Mouse (Mus musculus): Measurements from ENCODE around the gene Uhrf1. TPM values are rescaled to one million over a fixed set of nuclear protein-coding genes. Genes with fewer than 3 reads are reported as not detected.

Uhrf1 gene
- polyA plus RNA-seq, 1 experiment from 2014 or later, result 128 TPM

DNA sequence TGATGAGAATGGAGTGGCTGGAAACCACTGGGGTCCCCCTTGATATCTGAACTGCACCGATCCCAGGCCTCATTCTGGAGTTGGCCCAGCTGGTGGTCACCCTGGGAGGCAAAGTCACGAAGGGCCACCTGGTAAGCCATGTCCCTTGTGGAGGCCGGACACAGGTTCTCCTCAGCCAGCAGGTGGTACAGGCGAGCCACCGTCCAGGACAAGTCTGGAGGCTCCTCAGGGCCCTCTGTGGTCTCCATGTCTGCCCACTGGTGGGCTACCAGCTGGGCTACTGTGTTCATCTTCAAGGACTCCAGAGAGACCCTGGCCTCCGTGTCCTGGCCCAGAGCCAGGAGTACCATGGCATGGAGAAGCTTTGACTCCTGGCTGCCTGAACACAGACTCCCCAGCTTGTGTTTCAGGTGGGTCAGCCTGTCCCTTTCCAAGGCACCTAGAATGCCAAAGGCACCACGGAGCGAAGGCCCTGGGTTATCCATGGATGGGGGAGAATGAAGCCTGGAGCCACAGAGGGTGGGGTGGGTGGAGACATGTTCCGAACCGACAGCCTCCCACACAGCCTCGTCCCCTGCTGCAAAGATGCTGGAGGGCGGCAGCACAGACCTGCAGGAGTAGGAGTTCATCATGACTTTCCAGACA lies 31.4 kb upstream of the Uhrf1 start:
- no peak for ATAC-seq (ENCODE audit: insufficient read depth, low FRiP score, low TSS enrichment)

DNA sequence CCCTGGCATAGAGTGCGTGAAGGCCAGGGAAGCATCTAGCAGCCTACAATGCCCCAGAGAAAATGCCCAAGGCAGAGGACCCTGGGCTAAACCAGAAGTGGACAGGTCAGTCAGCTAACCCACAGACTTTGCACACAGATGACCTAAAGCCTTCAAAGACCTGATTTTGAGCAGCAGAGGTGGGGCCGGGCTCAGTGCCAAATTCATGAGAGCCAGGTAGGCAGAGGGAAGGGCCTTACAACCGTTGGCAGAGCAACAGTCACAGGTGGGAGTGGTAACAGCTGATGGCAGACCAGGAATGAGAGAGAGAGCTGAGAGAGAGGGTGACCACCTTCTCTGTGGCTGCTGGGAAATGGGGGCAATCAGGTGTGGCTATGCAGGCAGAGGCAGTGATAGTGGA lies 30.5 kb upstream of the Uhrf1 start:
- Histone ChIP-seq H3K4me1 (ENCODE audit: control insufficient read depth, insufficient read depth, low read length) (0 out of 2 replicates have a peak, but pooled peaks cover 3% of the 10 kb centered on the region), H3K36me3 (ENCODE audit: control insufficient read depth, insufficient read depth, low read length) (no peaks in the 10 kb centered on the region), H3K27ac (ENCODE audit: low read depth, low read length) (no peak overlapping the region), H3K9ac (ENCODE audit: low read length) (no peak overlapping the region), H3K27me3 (ENCODE audit: control insufficient read depth, insufficient read depth, low read length) (no peaks in the 10 kb centered on the region), H3K4me2 (ENCODE audit: low read depth) (no peak overlapping the region), H3K4me3 (ENCODE audit: low read depth, low read length) (no peak overlapping the region), H3K9me3 (ENCODE audit: control insufficient read depth, low read length) (no peaks in the 10 kb centered on the region)
- DNase-seq (ENCODE audit: low spot score) (no peak), ATAC-seq (ENCODE audit: insufficient read depth, low FRiP score, low TSS enrichment) (no peak)
- 76% methylated on average over 3 of the region's 3 CpGs for WGBS

More for the DNA sequence above, 31.4 kb upstream of the Uhrf1 start:
- Histone ChIP-seq H3K27ac (ENCODE audit: low read depth, low read length) (no peak overlapping the region), H3K9me3 (ENCODE audit: control insufficient read depth, low read length) (no peaks in the 10 kb centered on the region), H3K27me3 (ENCODE audit: control insufficient read depth, insufficient read depth, low read length) (no peaks in the 10 kb centered on the region), H3K36me3 (ENCODE audit: control insufficient read depth, insufficient read depth, low read length) (no peaks in the 10 kb centered on the region), H3K9ac (ENCODE audit: low read length) (no peak overlapping the region), H3K4me3 (ENCODE audit: low read depth, low read length) (no peak overlapping the region), H3K4me1 (ENCODE audit: control insufficient read depth, insufficient read depth, low read length) (no peaks in the 10 kb centered on the region), H3K4me2 (ENCODE audit: low read depth) (no peak overlapping the region)
- 88% methylated on average over 12 of the region's 12 CpGs for WGBS
- no peak for DNase-seq (ENCODE audit: low spot score)

DNA sequence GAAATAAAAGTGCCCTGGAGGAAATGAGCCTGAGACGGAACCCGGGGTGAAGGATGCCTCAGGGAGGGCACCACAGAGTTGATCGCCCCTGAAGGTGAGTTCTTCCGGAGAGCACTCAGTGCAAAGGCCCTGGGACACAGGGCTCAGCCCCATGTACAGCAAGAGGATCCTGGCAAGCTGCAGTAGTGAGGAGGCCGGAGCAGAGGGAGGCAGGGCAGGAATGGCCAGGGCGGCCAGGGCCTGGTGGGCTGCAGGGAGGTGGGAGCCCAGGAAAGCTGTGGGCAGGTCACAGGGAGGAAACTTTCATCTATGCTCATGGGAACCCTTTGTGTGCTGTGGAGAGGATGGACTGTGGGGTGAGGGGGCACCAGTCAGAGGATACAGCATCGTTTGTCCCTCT lies 29.6 kb upstream of the Uhrf1 start:
- Histone ChIP-seq H3K4me1 (ENCODE audit: control insufficient read depth, insufficient read depth, low read length) (0 out of 2 replicates have a peak, but pooled peaks cover 3% of the 10 kb centered on the region), H3K9ac (ENCODE audit: low read length) (no peak overlapping the region), H3K4me3 (ENCODE audit: low read depth, low read length) (no peak overlapping the region), H3K27ac (ENCODE audit: low read depth, low read length) (no peak overlapping the region), H3K4me2 (ENCODE audit: low read depth) (no peak overlapping the region), H3K36me3 (ENCODE audit: control insufficient read depth, insufficient read depth, low read length) (no peaks in the 10 kb centered on the region), H3K9me3 (ENCODE audit: control insufficient read depth, low read length) (no peaks in the 10 kb centered on the region), H3K27me3 (ENCODE audit: control insufficient read depth, insufficient read depth, low read length) (no peaks in the 10 kb centered on the region)
- no peak for ATAC-seq (ENCODE audit: insufficient read depth, low FRiP score, low TSS enrichment)
- no peak for DNase-seq (ENCODE audit: low spot score)
- WGBS, result 85% methylated on average over 7 of the region's 7 CpGs

DNA sequence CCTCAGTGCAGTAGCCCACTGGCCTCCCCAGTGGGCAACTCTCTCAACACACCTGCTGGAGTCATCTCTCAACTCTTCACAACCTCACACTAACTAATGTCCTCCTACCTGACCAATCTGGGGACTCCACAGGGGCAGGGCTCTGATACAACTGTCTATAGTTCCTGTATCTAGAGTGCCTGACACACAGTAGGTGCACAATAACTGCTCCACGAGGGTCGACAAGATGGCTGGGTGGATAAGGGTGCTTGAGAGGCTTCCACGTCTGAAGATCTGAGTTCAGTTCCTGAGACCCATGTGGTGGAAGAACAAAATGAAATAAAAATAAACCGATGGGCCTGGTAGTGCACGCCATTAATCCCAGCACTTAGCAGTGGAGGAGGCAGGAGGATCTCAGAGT lies 29.1 kb upstream of the Uhrf1 start:
- no peaks in the 10 kb centered on the region for H3K36me3 ChIP-seq (ENCODE audit: control insufficient read depth, insufficient read depth, low read length)
- H3K4me3 ChIP-seq (ENCODE audit: low read depth, low read length), result no peak overlapping the region
- no peak overlapping the region for H3K9ac ChIP-seq (ENCODE audit: low read length)
- H3K4me1 ChIP-seq (ENCODE audit: control insufficient read depth, insufficient read depth, low read length), result 0 out of 2 replicates have a peak, but pooled peaks cover 3% of the 10 kb centered on the region
- no peaks in the 10 kb centered on the region for H3K27me3 ChIP-seq (ENCODE audit: control insufficient read depth, insufficient read depth, low read length)
- ATAC-seq (ENCODE audit: insufficient read depth, low FRiP score, low TSS enrichment) (no peak), DNase-seq (ENCODE audit: low spot score) (no peak)
- H3K27ac ChIP-seq (ENCODE audit: low read depth, low read length), result no peak overlapping the region
- H3K9me3 ChIP-seq (ENCODE audit: control insufficient read depth, low read length), result no peaks in the 10 kb centered on the region
- H3K4me2 ChIP-seq (ENCODE audit: low read depth), result no peak overlapping the region
- WGBS, result 89% methylated on average over 5 of the region's 5 CpGs

DNA sequence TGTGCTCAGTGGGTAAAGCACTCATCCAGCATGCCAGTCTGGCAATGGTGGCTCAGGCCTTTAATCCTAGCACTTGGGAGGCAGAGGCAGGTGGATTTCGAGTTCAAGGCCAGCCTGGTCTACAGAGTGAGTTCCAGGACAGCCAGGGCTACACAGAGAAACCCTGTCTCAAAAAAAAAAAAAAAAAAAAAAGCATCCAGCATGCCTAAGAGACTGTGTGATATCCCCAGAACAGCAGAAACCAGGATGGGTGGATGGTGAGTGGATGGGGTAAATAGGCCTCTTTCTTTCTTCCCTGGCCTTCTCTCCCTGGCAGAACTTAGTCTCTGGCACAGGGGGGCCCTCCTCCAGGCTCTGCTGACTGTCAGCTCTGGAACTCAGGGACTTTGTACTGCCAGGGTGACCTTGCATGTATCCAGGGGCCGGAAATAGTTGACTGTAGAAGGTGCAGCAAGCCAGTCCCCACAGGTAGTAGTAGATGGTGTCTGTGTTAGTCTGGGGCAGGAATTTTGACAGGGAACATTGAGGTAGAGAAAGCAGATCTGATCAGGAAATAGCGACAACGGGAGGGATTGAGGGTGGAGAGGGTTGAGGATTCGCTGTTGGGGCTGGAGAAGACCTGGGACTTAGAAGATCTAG lies 27.2 kb upstream of the Uhrf1 start:
- peak overlapping the region; percentile 51 for H3K4me2 ChIP-seq (ENCODE audit: low read depth)
- DNase-seq (ENCODE audit: low spot score), result peak; percentile 34
- H3K36me3 ChIP-seq (ENCODE audit: control insufficient read depth, insufficient read depth, low read length), result no peaks in the 10 kb centered on the region; the same call in 1 of the 2 replicates
- peak overlapping the region; percentile 48 for H3K9ac ChIP-seq (ENCODE audit: low read length)
- WGBS, result 28% methylated on average over 5 of the region's 5 CpGs
- no peaks in the 10 kb centered on the region for H3K9me3 ChIP-seq (ENCODE audit: control insufficient read depth, low read length)
- 0 out of 2 replicates have a peak, but pooled peaks cover 3% of the 10 kb centered on the region for H3K4me1 ChIP-seq (ENCODE audit: control insufficient read depth, insufficient read depth, low read length)
- peak overlapping the region; percentile 36 for H3K4me3 ChIP-seq (ENCODE audit: low read depth, low read length)
- no peak overlapping the region for H3K27ac ChIP-seq (ENCODE audit: low read depth, low read length)
- ATAC-seq (ENCODE audit: insufficient read depth, low FRiP score, low TSS enrichment), result no peak
- no peaks in the 10 kb centered on the region for H3K27me3 ChIP-seq (ENCODE audit: control insufficient read depth, insufficient read depth, low read length)

DNA sequence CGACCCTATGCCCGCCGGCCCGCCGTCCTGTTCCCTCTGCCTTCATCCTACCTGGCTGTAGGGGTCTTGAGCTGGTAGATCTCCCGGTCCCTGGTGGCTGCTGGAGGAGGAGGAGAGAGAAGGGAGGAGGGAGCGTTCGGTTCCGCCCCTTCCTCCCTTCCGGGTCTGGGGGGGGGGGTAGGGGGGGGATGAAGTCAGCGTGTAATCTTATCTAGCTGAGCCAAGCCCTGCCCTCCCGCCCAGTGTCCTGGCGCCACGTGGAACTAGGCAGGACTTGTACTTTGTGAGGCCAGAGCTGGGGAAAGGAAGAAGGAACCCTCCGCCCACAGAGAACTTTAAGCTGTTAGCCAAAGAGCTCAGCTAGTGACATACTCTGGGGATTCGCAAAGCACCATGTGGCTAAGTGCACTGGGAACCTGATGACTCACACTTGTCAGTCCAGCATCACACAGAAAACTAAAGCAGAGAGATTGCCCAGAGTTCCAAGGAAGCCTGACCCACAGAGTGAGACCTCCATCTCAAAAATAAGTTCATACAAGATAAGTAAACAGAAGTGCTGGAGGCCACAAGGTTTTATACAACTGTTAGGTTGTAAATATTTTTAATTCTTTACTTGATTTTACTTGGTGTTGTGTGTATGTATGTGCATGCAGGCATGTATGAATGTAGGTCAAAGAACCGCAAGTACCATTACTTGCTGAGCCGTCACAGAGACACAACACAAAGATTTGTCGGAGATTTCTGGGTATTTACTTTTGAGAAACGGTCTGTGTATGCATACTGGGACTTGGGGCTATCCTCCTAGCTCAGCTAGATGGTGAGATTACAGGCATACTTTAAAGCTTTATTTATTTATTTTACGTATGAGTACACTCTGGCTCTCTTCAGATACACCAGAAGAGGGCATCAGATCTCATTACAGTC lies 26.2 kb upstream of the Uhrf1 start, which contains the start of gene Ticam1:
Ticam1 (minus strand) TSS at position 144 of the 924 bp plus-strand sequence.
- ATAC-seq (ENCODE audit: insufficient read depth, low FRiP score, low TSS enrichment), result peak; percentile 82
- H3K27ac ChIP-seq (ENCODE audit: low read depth, low read length), result 0 out of 2 replicates have a peak within 1 kb of the TSS, but pooled peaks have one; percentile 7
- WGBS, result 10% methylated on average over 18 of the region's 21 CpGs

DNA sequence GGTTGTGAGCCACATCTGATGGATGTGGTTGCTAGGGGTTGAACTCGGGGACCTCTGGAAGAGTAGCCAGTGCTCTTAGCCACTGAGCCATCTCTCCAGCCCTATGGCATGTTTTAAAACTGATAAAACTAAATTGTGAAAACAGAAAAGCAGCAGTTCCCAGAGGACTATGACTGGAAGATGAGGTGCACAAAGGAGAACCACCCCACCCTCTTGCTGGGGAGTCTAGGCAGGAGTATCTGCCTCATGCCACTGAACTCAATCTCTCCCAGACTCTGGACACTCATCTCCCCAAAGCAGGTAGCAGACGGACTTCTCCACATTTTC lies 25.6 kb upstream of the Uhrf1 start:
- Histone ChIP-seq H3K4me2 (ENCODE audit: low read depth) (peak overlapping the region; percentile 51; the same call in 1 of the 2 replicates), H3K27me3 (ENCODE audit: control insufficient read depth, insufficient read depth, low read length) (no peaks in the 10 kb centered on the region), H3K4me1 (ENCODE audit: control insufficient read depth, insufficient read depth, low read length) (0 out of 2 replicates have a peak, but pooled peaks cover 3% of the 10 kb centered on the region), H3K27ac (ENCODE audit: low read depth, low read length) (0 out of 2 replicates have a peak overlapping the region, but pooled peaks have one; percentile 7), H3K36me3 (ENCODE audit: control insufficient read depth, insufficient read depth, low read length) (peaks cover 2% of the 10 kb centered on the region; the same call in 1 of the 2 replicates), H3K9ac (ENCODE audit: low read length) (no peak overlapping the region), H3K9me3 (ENCODE audit: control insufficient read depth, low read length) (no peaks in the 10 kb centered on the region), H3K4me3 (ENCODE audit: low read depth, low read length) (no peak overlapping the region)
- ATAC-seq (ENCODE audit: insufficient read depth, low FRiP score, low TSS enrichment) (no peak), DNase-seq (ENCODE audit: low spot score) (no peak)
- 54% methylated on average over 2 of the region's 2 CpGs for WGBS

More for the DNA sequence above, 26.2 kb upstream of the Uhrf1 start, which contains the start of gene Ticam1:
- Histone ChIP-seq H3K9me3 (ENCODE audit: control insufficient read depth, low read length) (no peaks in the 10 kb centered on the region), H3K36me3 (ENCODE audit: control insufficient read depth, insufficient read depth, low read length) (peaks cover 2% of the 10 kb centered on the region; the same call in 1 of the 2 replicates), H3K4me1 (ENCODE audit: control insufficient read depth, insufficient read depth, low read length) (0 out of 2 replicates have a peak, but pooled peaks cover 3% of the 10 kb centered on the region), H3K4me3 (ENCODE audit: low read depth, low read length) (peak within 1 kb of the TSS; percentile 36), H3K9ac (ENCODE audit: low read length) (peak within 1 kb of the TSS; percentile 48), H3K27me3 (ENCODE audit: control insufficient read depth, insufficient read depth, low read length) (no peaks in the 10 kb centered on the region), H3K4me2 (ENCODE audit: low read depth) (peak within 1 kb of the TSS; percentile 51)
- DNase-seq (ENCODE audit: low spot score), result peak; percentile 90

DNA sequence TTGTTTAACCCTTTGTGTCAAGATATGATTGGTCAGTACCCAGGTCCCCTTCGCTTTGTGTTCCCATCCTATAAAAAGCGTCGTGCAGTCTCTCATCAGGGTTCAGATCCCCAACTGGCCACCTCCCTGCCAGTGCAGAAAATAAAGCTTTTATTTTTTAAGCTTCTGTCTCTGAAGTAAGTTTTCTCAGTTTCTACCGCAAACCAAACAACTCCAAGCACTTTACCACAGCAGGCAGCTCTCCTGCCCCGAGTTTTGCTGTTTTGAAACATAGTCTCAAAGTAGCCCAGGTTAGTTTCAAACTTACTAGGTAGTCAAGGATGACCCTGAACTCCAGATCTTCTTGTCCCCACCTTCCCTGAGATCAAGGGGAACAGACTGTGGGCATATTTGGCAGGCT lies 24.8 kb upstream of the Uhrf1 start:
- 86% methylated on average over 5 of the region's 5 CpGs for WGBS

More for the DNA sequence above, 24.8 kb upstream of the Uhrf1 start:
- no peaks in the 10 kb centered on the region for H3K9me3 ChIP-seq (ENCODE audit: control insufficient read depth, low read length)
- no peak overlapping the region for H3K27ac ChIP-seq (ENCODE audit: low read depth, low read length)
- H3K27me3 ChIP-seq (ENCODE audit: control insufficient read depth, insufficient read depth, low read length), result no peaks in the 10 kb centered on the region
- H3K36me3 ChIP-seq (ENCODE audit: control insufficient read depth, insufficient read depth, low read length), result peaks cover 2% of the 10 kb centered on the region; the same call in 1 of the 2 replicates
- DNase-seq (ENCODE audit: low spot score) (no peak), ATAC-seq (ENCODE audit: insufficient read depth, low FRiP score, low TSS enrichment) (no peak)
- no peak overlapping the region for H3K4me3 ChIP-seq (ENCODE audit: low read depth, low read length)
- no peak overlapping the region for H3K9ac ChIP-seq (ENCODE audit: low read length)
- 0 out of 2 replicates have a peak, but pooled peaks cover 3% of the 10 kb centered on the region for H3K4me1 ChIP-seq (ENCODE audit: control insufficient read depth, insufficient read depth, low read length)
- no peak overlapping the region for H3K4me2 ChIP-seq (ENCODE audit: low read depth)
